Mouse (Mus musculus) mesoderm, embryonic 11.5 days (tissue): ENCODE results near the gene Lsm11.
A peak's percentile ranks its signal among the peaks of the same experiment; 100 is the strongest.
"Not testable (repeated sequence)": the region's sequence is repeated elsewhere in the genome, so short reads cannot be mapped to it uniquely, and the experiment has no call there.

Experiments used
- DNase-seq: peaks from one replicate; pipeline ENCODE4 v3.0.0-alpha.2; 2012; ENCODE audit warnings: low read depth, low spot score

Lsm11 gene

GRCm38 (mm10) chr11:45883270-45883931 is 61.3 kb downstream of the Lsm11 start:
- peak; percentile 27 for DNase-seq

GRCm38 (mm10) chr11:45881683-45882068 is 63.1 kb downstream of the Lsm11 start:
- DNase-seq: peak; percentile 49

DNA sequence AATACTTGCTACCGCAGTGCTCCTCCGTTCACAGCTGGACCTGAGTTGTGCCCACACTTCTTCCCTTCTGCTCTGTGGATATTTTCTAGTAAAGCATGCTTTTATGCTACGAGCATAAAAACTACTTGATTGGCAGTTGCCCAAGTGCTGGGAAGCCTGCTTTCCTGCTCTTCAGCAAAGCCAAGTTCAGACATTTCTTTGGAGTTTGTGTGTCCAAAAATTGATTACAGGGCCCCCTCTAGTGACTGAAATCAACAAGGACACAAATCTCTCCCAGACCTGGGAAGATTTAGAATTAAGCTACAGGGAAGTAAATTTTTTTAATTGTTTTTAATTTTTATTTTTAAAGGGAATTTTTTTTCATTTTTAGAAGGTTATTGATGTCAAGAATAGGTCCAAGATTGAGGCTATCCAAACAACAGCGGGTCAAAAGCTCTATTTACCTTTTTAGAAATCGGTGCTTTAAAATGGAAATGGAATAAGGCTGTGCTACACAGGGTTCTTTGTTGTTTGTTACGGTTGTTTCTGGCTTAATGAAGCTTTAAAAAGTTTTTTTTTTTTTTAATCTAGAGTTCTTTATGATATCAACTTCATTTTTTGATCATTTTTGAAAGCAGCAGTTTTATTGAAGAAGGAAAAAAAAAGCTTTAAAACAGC is 63.6 kb downstream of the Lsm11 start:
- DNase-seq: peak; percentile 15

- DNase-seq: not testable (repeated sequence)
These were observed 65.4 kb downstream of the Lsm11 start for GRCm38 (mm10) chr11:45879366-45879765.
